Mouse (Mus musculus) liver, embryonic 11.5 days (tissue): ENCODE data around the gene Csad. TPM values are rescaled to one million over a fixed set of nuclear protein-coding genes. Genes with fewer than 3 reads are reported as not detected.

ENCODE experiments used
- ATAC-seq: fragments of 200-750 bp; cut with Nextera tagmentation; replicated peaks from 2 replicates; pipeline ENCODE4 v1.8.0; 2017; ENCODE audit warnings: moderate number of reproducible peaks, mild to moderate bottlenecking, moderate TSS enrichment, moderate library complexity; ENCODE audit not compliant: low FRiP score
- DNase-seq: peaks from one replicate; pipeline ENCODE4 v3.0.0-alpha.2; 2017; ENCODE audit warnings: low spot score
- H3K27ac ChIP-seq: fragments of 300-500 bp; sonication (generic); 2 replicates; pipeline ENCODE4 v1.5.1; 2014; ENCODE audit warnings: mild to moderate bottlenecking, low read depth, low read length, control low read depth
- H3K27me3 ChIP-seq: fragments of 300-500 bp; sonication (generic); replicated peaks from 2 replicates; pipeline ENCODE4 v1.6.1; 2014; ENCODE audit warnings: low read length, mixed read lengths; ENCODE audit not compliant: control insufficient read depth, insufficient read depth
- H3K36me3 ChIP-seq: fragments of 300-500 bp; sonication (generic); 2 replicates; pipeline ENCODE4 v1.6.1; 2014; ENCODE audit warnings: mild to moderate bottlenecking, low read length, moderate library complexity, mixed read lengths; ENCODE audit not compliant: control insufficient read depth, insufficient read depth
- H3K4me1 ChIP-seq: fragments of 300-500 bp; sonication (generic); replicated peaks from 2 replicates; pipeline ENCODE4 v1.6.1; 2014; ENCODE audit warnings: low read length, mixed read lengths; ENCODE audit not compliant: control insufficient read depth, insufficient read depth
- H3K4me2 ChIP-seq: fragments of 300-500 bp; sonication (generic); 2 replicates; pipeline ENCODE4 v1.6.1; 2014; ENCODE audit warnings: mild to moderate bottlenecking, control low read depth, moderate library complexity
- H3K4me3 ChIP-seq: fragments of 300-500 bp; sonication (generic); 2 replicates; pipeline ENCODE4 v1.5.1; 2014; ENCODE audit warnings: low read depth, low read length, control low read depth
- H3K9ac ChIP-seq: fragments of 300-500 bp; sonication (generic); 2 replicates; pipeline ENCODE4 v1.6.1; 2014; ENCODE audit warnings: low read depth, low read length, control low read depth
- H3K9me3 ChIP-seq: fragments of 300-500 bp; sonication (generic); 2 replicates; pipeline ENCODE4 v1.6.1; 2016; ENCODE audit warnings: low read length, inconsistent platforms, mixed read lengths; ENCODE audit not compliant: control insufficient read depth
- WGBS: fragments of 180-500 bp; shearing (Covaris S2); extraction: QIAGEN DNeasy Blood & Tissue Kit; methylation state at CpG from one replicate; pipeline ENCODE4 v1.1.7; 2014; 5-methylcytosine and 5-hydroxymethylcytosine counted together
- polyA plus RNA-seq: library from polyadenylated mRNA; unstranded; fragments of >200 nt; fragmentation: Nextera tagmentation; extraction: Ambion mirVana; gene quantifications from 2 replicates; pipeline ENCODE4 v1.2.1, GENCODE M21; 2014

The Csad gene
- polyA plus RNA-seq, 1 experiment from 2014 or later: 33.3 TPM

GRCm38 (mm10) chr15:102195373-102195772, 9.2 kb downstream of the Csad start:
- DNase-seq (no peak), ATAC-seq (no peak)
- H3K27me3 ChIP-seq: no peaks in the 10 kb centered on the region
- no peak overlapping the region for H3K4me2 ChIP-seq
- H3K9me3 ChIP-seq: no peaks in the 10 kb centered on the region
- H3K9ac ChIP-seq: no peak overlapping the region
- H3K36me3 ChIP-seq: no peaks in the 10 kb centered on the region
- H3K27ac ChIP-seq: no peak overlapping the region
- H3K4me3 ChIP-seq: no peak overlapping the region
- WGBS: 74% methylated on average over 4 of the region's 4 CpGs
- H3K4me1 ChIP-seq: peaks cover 6% of the 10 kb centered on the region

GRCm38 (mm10) chr15:102194439-102194838, 10.1 kb downstream of the Csad start:
- Histone ChIP-seq H3K27me3 (no peaks in the 10 kb centered on the region), H3K4me2 (no peak overlapping the region), H3K9ac (no peak overlapping the region), H3K36me3 (no peaks in the 10 kb centered on the region), H3K4me1 (peaks cover 6% of the 10 kb centered on the region), H3K4me3 (no peak overlapping the region), H3K9me3 (no peaks in the 10 kb centered on the region), H3K27ac (peak overlapping the region; percentile 34; the same call in 1 of the 2 replicates)
- DNase-seq: no peak
- no peak for ATAC-seq
- 65% methylated on average over 4 of the region's 4 CpGs for WGBS

- Histone ChIP-seq H3K9me3 (no peaks in the 10 kb centered on the region), H3K4me3 (no peak overlapping the region), H3K27ac (no peak overlapping the region), H3K27me3 (no peaks in the 10 kb centered on the region), H3K4me1 (peaks cover 5% of the 10 kb centered on the region), H3K4me2 (no peak overlapping the region), H3K36me3 (no peaks in the 10 kb centered on the region), H3K9ac (no peak overlapping the region)
- WGBS: 64% methylated on average over 4 of the region's 4 CpGs
- ATAC-seq (no peak), DNase-seq (no peak)
Observed at GRCm38 (mm10) chr15:102193652-102194051, 10.9 kb downstream of the Csad start.

GRCm38 (mm10) chr15:102192820-102193386, 11.6 kb downstream of the Csad start:
- 22% methylated on average over 5 of the region's 5 CpGs for WGBS
- H3K9ac ChIP-seq: no peak overlapping the region
- no peak overlapping the region for H3K4me3 ChIP-seq
- no peaks in the 10 kb centered on the region for H3K27me3 ChIP-seq
- no peaks in the 10 kb centered on the region for H3K9me3 ChIP-seq
- H3K4me2 ChIP-seq: peak overlapping the region; percentile 21; the same call in 1 of the 2 replicates
- ATAC-seq (no peak), DNase-seq (no peak)
- H3K4me1 ChIP-seq: peaks cover 10% of the 10 kb centered on the region
- H3K36me3 ChIP-seq: no peaks in the 10 kb centered on the region
- H3K27ac ChIP-seq: peak overlapping the region; percentile 66

GRCm38 (mm10) chr15:102192271-102192812, 12.2 kb downstream of the Csad start:
- peak overlapping the region; percentile 21 for H3K4me2 ChIP-seq
- peaks cover 10% of the 10 kb centered on the region for H3K4me1 ChIP-seq
- DNase-seq: no peak
- H3K9me3 ChIP-seq: no peaks in the 10 kb centered on the region
- ATAC-seq: no peak
- WGBS: 35% methylated on average over 7 of the region's 7 CpGs
- no peak overlapping the region for H3K9ac ChIP-seq
- no peaks in the 10 kb centered on the region for H3K27me3 ChIP-seq
- no peak overlapping the region for H3K4me3 ChIP-seq
- H3K27ac ChIP-seq: peak overlapping the region; percentile 66
- H3K36me3 ChIP-seq: no peaks in the 10 kb centered on the region

GRCm38 (mm10) chr15:102191699-102192098, 12.8 kb downstream of the Csad start:
- Histone ChIP-seq H3K36me3 (no peaks in the 10 kb centered on the region), H3K4me3 (no peak overlapping the region), H3K4me1 (peaks cover 13% of the 10 kb centered on the region), H3K4me2 (peak overlapping the region; percentile 8; the same call in 1 of the 2 replicates), H3K27me3 (no peaks in the 10 kb centered on the region), H3K9ac (no peak overlapping the region), H3K9me3 (no peaks in the 10 kb centered on the region), H3K27ac (peak overlapping the region; percentile 66)
- DNase-seq: no peak
- ATAC-seq: peak; percentile 56; the same call in 1 of the 2 replicates
- WGBS: 58% methylated on average over 7 of the region's 7 CpGs

GRCm38 (mm10) chr15:102188883-102189282, 15.6 kb downstream of the Csad start:
- ATAC-seq (no peak), DNase-seq (no peak)
- 63% methylated on average over 6 of the region's 6 CpGs for WGBS
- Histone ChIP-seq H3K27ac (no peak overlapping the region), H3K27me3 (no peaks in the 10 kb centered on the region), H3K4me1 (peaks cover 13% of the 10 kb centered on the region), H3K36me3 (no peaks in the 10 kb centered on the region), H3K9me3 (no peaks in the 10 kb centered on the region), H3K4me2 (no peak overlapping the region), H3K9ac (no peak overlapping the region), H3K4me3 (no peak overlapping the region)

GRCm38 (mm10) chr15:102188096-102188495, 16.4 kb downstream of the Csad start:
- Histone ChIP-seq H3K27ac (no peak overlapping the region), H3K4me2 (no peak overlapping the region), H3K4me1 (peaks cover 13% of the 10 kb centered on the region), H3K27me3 (no peaks in the 10 kb centered on the region), H3K9me3 (no peaks in the 10 kb centered on the region), H3K9ac (no peak overlapping the region), H3K36me3 (no peaks in the 10 kb centered on the region), H3K4me3 (no peak overlapping the region)
- DNase-seq: no peak
- 84% methylated on average over 10 of the region's 10 CpGs for WGBS
- ATAC-seq: no peak

GRCm38 (mm10) chr15:102186239-102186638, 18.3 kb downstream of the Csad start:
- ATAC-seq: no peak
- no peak overlapping the region for H3K4me2 ChIP-seq
- DNase-seq: no peak

More at GRCm38 (mm10) chr15:102186239-102186638, 18.3 kb downstream of the Csad start:
- H3K9me3 ChIP-seq: no peaks in the 10 kb centered on the region
- H3K4me1 ChIP-seq: peaks cover 9% of the 10 kb centered on the region
- H3K36me3 ChIP-seq: no peaks in the 10 kb centered on the region
- 67% methylated on average over 11 of the region's 11 CpGs for WGBS
- H3K27ac ChIP-seq: peak overlapping the region; percentile 75
- H3K9ac ChIP-seq: no peak overlapping the region
- no peaks in the 10 kb centered on the region for H3K27me3 ChIP-seq
- H3K4me3 ChIP-seq: no peak overlapping the region
